Mouse (Mus musculus): ENCODE results near the gene Acat3.
"Not testable (repeated sequence)": the region's sequence is repeated elsewhere in the genome, so short reads cannot be mapped to it uniquely, and the experiment has no call there.

Acat3 gene

GRCm38 (mm10) chr17:12916588-12917380 is 23.6 kb downstream of the Acat3 start:
- DNase-seq (ENCODE audit: low read depth, low spot score), result no peak

GRCm38 (mm10) chr17:12915881-12916583 is 24.4 kb downstream of the Acat3 start, which contains the start of gene Mrpl18:
Mrpl18 (minus strand) TSS chr17:12916345.
- peak; percentile 99 for DNase-seq (ENCODE audit: low read depth, low spot score)

- DNase-seq (ENCODE audit: low read depth, low spot score), result peak; percentile 6
These were observed 24.9 kb downstream of the Acat3 start, which contains the start of gene Tcp1 for GRCm38 (mm10) chr17:12915488-12915880. Tcp1 (plus strand) TSS chr17:12915701.

- no peak for DNase-seq (ENCODE audit: low read depth, low spot score)
These were observed 30.0 kb downstream of the Acat3 start for GRCm38 (mm10) chr17:12910391-12910790.

- DNase-seq (ENCODE audit: low read depth, low spot score), result no peak
These were observed 30.8 kb downstream of the Acat3 start, which contains the start of gene Pnldc1 for GRCm38 (mm10) chr17:12909361-12910280. Pnldc1 (minus strand) TSS chr17:12910230.

- no peak for DNase-seq (ENCODE audit: low read depth, low spot score)
These were observed 34.0 kb downstream of the Acat3 start for GRCm38 (mm10) chr17:12906436-12906835.

- no peak for DNase-seq (ENCODE audit: low read depth, low spot score)
These were observed 34.6 kb downstream of the Acat3 start for GRCm38 (mm10) chr17:12905810-12906209.

GRCm38 (mm10) chr17:12904349-12904748 is 36.1 kb downstream of the Acat3 start:
- no peak for DNase-seq (ENCODE audit: low read depth, low spot score)

- DNase-seq (ENCODE audit: low read depth, low spot score), result no peak
These were observed 36.7 kb downstream of the Acat3 start for GRCm38 (mm10) chr17:12903372-12904333.

GRCm38 (mm10) chr17:12902291-12902690 is 38.1 kb downstream of the Acat3 start:
- no peak for DNase-seq (ENCODE audit: low read depth, low spot score)

GRCm38 (mm10) chr17:12898607-12899006 is 41.8 kb downstream of the Acat3 start:
- DNase-seq (ENCODE audit: low read depth, low spot score), result not testable (repeated sequence)

- no peak for DNase-seq (ENCODE audit: low read depth, low spot score)
These were observed 42.7 kb downstream of the Acat3 start for GRCm38 (mm10) chr17:12897674-12898073.

- DNase-seq (ENCODE audit: low read depth, low spot score), result no peak
These were observed 48.4 kb downstream of the Acat3 start for GRCm38 (mm10) chr17:12892033-12892432.

GRCm38 (mm10) chr17:12891054-12891453 is 49.3 kb downstream of the Acat3 start:
- no peak for DNase-seq (ENCODE audit: low read depth, low spot score)

- no peak for DNase-seq (ENCODE audit: low read depth, low spot score)
These were observed 53.2 kb downstream of the Acat3 start for GRCm38 (mm10) chr17:12887021-12887775.

GRCm38 (mm10) chr17:12886620-12887019 is 53.8 kb downstream of the Acat3 start:
- no peak for DNase-seq (ENCODE audit: low read depth, low spot score)

GRCm38 (mm10) chr17:12881216-12881615 is 59.2 kb downstream of the Acat3 start:
- DNase-seq (ENCODE audit: low read depth, low spot score), result no peak

- peak; percentile 61 for DNase-seq (ENCODE audit: low read depth, low spot score)
These were observed 60.2 kb downstream of the Acat3 start for GRCm38 (mm10) chr17:12880178-12880577.

- no peak for DNase-seq (ENCODE audit: low read depth, low spot score)
These were observed 64.7 kb downstream of the Acat3 start, which contains the start of gene Mrgprh for GRCm38 (mm10) chr17:12875734-12876133. Mrgprh (plus strand) TSS chr17:12876034.

All from retina, postnatal 7 days (tissue).